In the genomic region with DNA sequence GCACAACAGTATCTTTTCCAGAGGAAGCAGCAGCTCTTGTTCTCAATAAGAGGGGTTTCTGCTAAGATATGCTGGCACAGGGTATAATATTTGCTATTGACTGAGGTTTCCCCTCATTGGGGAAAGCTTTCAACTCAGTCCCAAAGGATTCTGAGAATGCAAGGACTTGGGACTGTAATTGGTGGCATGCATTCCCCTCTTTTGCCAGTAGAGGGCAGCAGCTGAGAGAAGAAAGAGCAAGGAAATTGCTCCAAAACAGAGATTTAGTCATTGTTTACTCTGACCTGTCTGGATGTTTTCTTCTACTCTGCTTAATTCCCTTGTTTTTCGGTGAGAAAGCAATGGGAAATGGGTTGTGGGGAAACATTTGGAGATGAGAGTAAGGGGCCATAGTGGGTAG, we compare ENCODE assay signal across 10 mouse cellular contexts. TPM values are rescaled to one million over a fixed set of nuclear protein-coding genes. Genes with fewer than 3 reads are reported as not detected.
DNase-seq lines count a peak whose midpoint lies in the region; ATAC-seq and TF ChIP-seq lines count a peak whose summit lies in the region.
"Had no signal": no experiment of that assay in that cellular context is flagged by ENCODE, and none has a peak within 500 bp of the region (broad histone marks: within the 10 kb centered on the region; RNA-seq: fewer than 3 reads in every experiment).

No protein-coding gene starts in this region.

- TF ChIP-seq CTCF in kidney, postnatal 0 days (IDR thresholded peaks at IDR 0.05; ENCODE audit: low read depth): peak; percentile 70
- peak; percentile 61 to 67 for TF ChIP-seq CTCF in CH12.LX (conservative IDR thresholded peaks at IDR 0.05 in 1 of 2, IDR thresholded peaks at IDR 0.05 in 1 of 2; ENCODE audit: low read depth in 2 of 2, low read length in 2 of 2)

- H3K9me3 ChIP-seq in kidney, postnatal 0 days (replicated peaks; ENCODE audit: low read length): no peaks in the 10 kb centered on the region
- H3K9me3 ChIP-seq in CH12.LX (replicated peaks; ENCODE audit: low read length): no peaks in the 10 kb centered on the region
- H3K9me3 ChIP-seq: neural tube, embryonic 13.5 days had no signal

- TF ChIP-seq EP300 in CH12.LX (IDR thresholded peaks at IDR 0.05; ENCODE audit: low read length): no peak

- no peak overlapping the region for H3K4me3 ChIP-seq in kidney, postnatal 0 days (replicated peaks; ENCODE audit: low read depth, low read length)
- no peak overlapping the region for H3K4me3 ChIP-seq in CH12.LX (replicated peaks in 1 of 3; ENCODE audit: low read depth in 2 of 3, low read length in 2 of 3, poor library complexity in 1 of 3)
- H3K4me3 ChIP-seq: neural tube, embryonic 13.5 days had no signal

- DNase-seq in adrenal gland, adult (ENCODE audit: inconsistent age in 2 of 2, low spot score in 1 of 2): peak; percentile 15 to 70
- no peak for DNase-seq in adrenal gland, postnatal 4 days (ENCODE audit: low spot score in 2 of 2)
- peak; percentile 6 for DNase-seq in kidney, postnatal 0 days (ENCODE audit: low spot score)
- no peak for DNase-seq in kidney, adult 11 months
- peak; percentile 29 for DNase-seq in CH12.LX (ENCODE audit: extremely low read depth)
- DNase-seq in embryo, embryonic 10 days (ENCODE audit: low spot score): peak; percentile 32
- peak; percentile 10 for DNase-seq in lung, postnatal 10 days
- no peak for DNase-seq in frontal cortex, postnatal 25 days (ENCODE audit: low spot score in 2 of 2)

- H3K36me3 ChIP-seq in kidney, postnatal 0 days (ENCODE audit: insufficient read depth, low read length): no peaks in the 10 kb centered on the region
- H3K36me3 ChIP-seq in CH12.LX (replicated peaks in 1 of 2; ENCODE audit: control insufficient read depth in 1 of 2, insufficient read depth in 1 of 2, low read length in 1 of 2): no peaks in the 10 kb centered on the region
- H3K36me3 ChIP-seq: neural tube, embryonic 13.5 days had no signal

- H3K79me2 ChIP-seq in CH12.LX (replicated peaks; ENCODE audit: control insufficient read depth, extremely low read depth, insufficient read depth, poor library complexity, severe bottlenecking): no peaks in the 10 kb centered on the region

- no peaks in the 10 kb centered on the region for H3K27me3 ChIP-seq in kidney, postnatal 0 days (ENCODE audit: insufficient read depth, low read length)
- no peaks in the 10 kb centered on the region for H3K27me3 ChIP-seq in CH12.LX (replicated peaks)
- H3K27me3 ChIP-seq: neural tube, embryonic 13.5 days had no signal

- H3K9ac ChIP-seq in kidney, postnatal 0 days (ENCODE audit: low read depth, low read length): no peak overlapping the region
- no peak overlapping the region for H3K9ac ChIP-seq in CH12.LX (ENCODE audit: insufficient read depth, low read depth)
- H3K9ac ChIP-seq: neural tube, embryonic 13.5 days had no signal

- dilution Hi-C loops in CH12.LX (cut with MboI; ENCODE audit: extremely low pct_ligation_motif_present, extremely low pct_unique_long_range_greater_than_20kb, low sequenced_read_pairs): no loop called here

- TF ChIP-seq RAD21 in CH12.LX (IDR thresholded peaks at IDR 0.05; ENCODE audit: low read depth, low read length): peak; percentile 36

- TF ChIP-seq POLR2A in CH12.LX (IDR thresholded peaks at IDR 0.05; ENCODE audit: low read depth, low read length): no peak

- WGBS in kidney, postnatal 0 days: 49% methylated on average over 1 of the region's 1 CpGs

- H3K27ac ChIP-seq in kidney, postnatal 0 days: no peak overlapping the region
- H3K27ac ChIP-seq in CH12.LX (ENCODE audit: insufficient read depth, low read depth): no peak overlapping the region
- H3K27ac ChIP-seq: neural tube, embryonic 13.5 days had no signal

- ATAC-seq in kidney, postnatal 0 days (replicated peaks; ENCODE audit: low FRiP score, low read depth): no peak

- in situ Hi-C loops in CH12.LX (cut with MboI; ENCODE audit: low pct_ligation_motif_present, low pct_unique_long_range_greater_than_20kb, low sequenced_read_pairs): no loop called here

- no peak overlapping the region for H3K4me2 ChIP-seq in kidney, postnatal 0 days (ENCODE audit: low read length)
- H3K4me2 ChIP-seq in CH12.LX (ENCODE audit: insufficient read depth, low read depth, poor library complexity, severe bottlenecking): no peak overlapping the region
- H3K4me2 ChIP-seq: neural tube, embryonic 13.5 days had no signal

- H3K4me1 ChIP-seq in kidney, postnatal 0 days (replicated peaks; ENCODE audit: insufficient read depth, low read length): no peaks in the 10 kb centered on the region
- no peaks in the 10 kb centered on the region for H3K4me1 ChIP-seq in CH12.LX (ENCODE audit: control insufficient read depth in 1 of 2, insufficient read depth in 2 of 2)
- H3K4me1 ChIP-seq: neural tube, embryonic 13.5 days had no signal

TF ChIP-seq in CH12.LX, 34 proteins besides CTCF, POLR2A, EP300 and RAD21:
- TF ChIP-seq MXI1 (IDR thresholded peaks at IDR 0.05; ENCODE audit: low read depth, low read length) (no peak), SMC3 (IDR thresholded peaks at IDR 0.05; ENCODE audit: low read depth, low read length) (peak; percentile 14)

RNA-seq across cellular contexts. Expression of a gene that starts 35.6 kb away (rescaled TPM):
- 1 to 10 TPM; 4.7 to 5.6 TPM for total RNA-seq in adrenal gland, postnatal 4 days (2021)
- polyA plus RNA-seq in kidney, postnatal 0 days (2015; fragmentation: Nextera tagmentation; extraction: Ambion mirVana): not detected in 2 replicates
- total RNA-seq in CH12.LX (2012; rRNA removed) (not detected in 2 replicates), CH12.LX (2014; rRNA removed) (not detected in 2 replicates)
- not detected in 2 replicates for polyA plus RNA-seq in CH12.LX (2012; ENCODE audit: insufficient read length, low read depth)
- polyA plus RNA-seq: neural tube, embryonic 13.5 days had no signal

RNA-seq across cellular contexts. Expression of a gene that starts 55.0 kb away (rescaled TPM):
- not detected for total RNA-seq in adrenal gland, postnatal 4 days (2021)
- polyA plus RNA-seq in kidney, postnatal 0 days (2015; fragmentation: Nextera tagmentation; extraction: Ambion mirVana): not detected in 2 replicates
- total RNA-seq in CH12.LX (2012; rRNA removed): not detected in 2 replicates
- total RNA-seq in CH12.LX (2014; rRNA removed): not detected in 2 replicates
- polyA plus RNA-seq in CH12.LX (2012; ENCODE audit: insufficient read length, low read depth): not detected in 2 replicates
- total RNA-seq: left cerebral cortex, adult 8-10 months had no signal
- polyA plus RNA-seq: neural tube, embryonic 13.5 days had no signal

Comparison
In these comparisons a context has a peak if more than half of its experiments do, and no peak if none do; other contexts are left out.
1. DNase-seq: peak in adrenal gland, adult (2 of 2), kidney, postnatal 0 days (single experiment), CH12.LX (single experiment), embryo, embryonic 10 days (single experiment) and lung, postnatal 10 days (single experiment); none in adrenal gland, postnatal 4 days (0 of 2), kidney, adult 11 months (single experiment) and frontal cortex, postnatal 25 days (0 of 2).
2. RNA of a gene that starts 35.6 kb away (total RNA-seq): 4.7 to 5.6 TPM in adrenal gland, postnatal 4 days; not detected in CH12.LX; every median in the first group is over 4 times any median in the second.